Mouse (Mus musculus) brain, embryonic 14.5 days (tissue): ENCODE results near the gene Zbtb16.

ENCODE experiments used
- CTCF ChIP-seq: fragments of 200-500 bp; IDR thresholded peaks from 2 replicates; pipeline ENCODE4 v1.5.1; 2012; ENCODE audit warnings: inconsistent platforms, mild to moderate bottlenecking, moderate library complexity, borderline replicate concordance; ENCODE audit not compliant: insufficient read depth, insufficient read length; ENCODE audit errors: extremely low read depth
- POLR2A ChIP-seq: fragments of 200-500 bp; IDR thresholded peaks from 2 replicates; pipeline ENCODE4 v1.6.1; 2012; ENCODE audit warnings: mild to moderate bottlenecking, inconsistent platforms, borderline replicate concordance; ENCODE audit not compliant: poor library complexity, insufficient read depth, insufficient read length, severe bottlenecking; ENCODE audit errors: extremely low read depth

DNA sequence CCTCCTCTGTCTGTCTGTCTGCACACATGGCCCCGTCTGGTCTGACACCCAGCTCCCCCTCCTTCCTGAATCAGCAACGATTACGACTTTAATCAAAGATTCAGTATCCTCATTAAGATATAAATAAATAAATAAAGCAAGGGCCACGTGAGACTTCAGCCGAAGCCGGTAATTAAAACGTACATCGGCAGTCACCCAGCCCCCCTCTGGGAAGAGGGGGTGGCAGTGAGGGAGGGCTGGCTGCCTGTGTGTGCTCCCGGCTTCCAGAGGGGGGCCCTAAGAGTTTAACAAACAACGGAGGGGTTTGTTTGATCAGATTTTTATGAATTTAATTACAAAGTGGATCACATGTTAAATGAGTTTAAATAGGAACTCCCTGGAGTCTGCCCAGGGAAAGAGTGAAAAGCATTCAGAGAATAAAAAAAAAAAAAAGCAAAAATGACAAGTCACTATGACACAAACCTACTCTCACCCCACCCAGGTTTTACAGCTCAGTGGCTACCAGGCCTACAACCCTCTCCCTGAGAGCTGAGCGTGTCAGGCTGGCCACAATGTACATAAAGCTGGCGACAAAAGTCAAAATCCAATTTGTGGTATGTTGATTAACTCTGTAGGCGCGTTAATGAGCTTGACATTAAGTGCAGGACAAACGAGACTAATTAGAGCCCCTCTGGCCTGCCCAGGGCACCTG, 173.5 kb downstream of the Zbtb16 start:
- TF ChIP-seq POLR2A: no peak
- no peak for TF ChIP-seq CTCF
